Mouse (Mus musculus): ENCODE measurements around the gene Vps16.

The Vps16 gene

DNA sequence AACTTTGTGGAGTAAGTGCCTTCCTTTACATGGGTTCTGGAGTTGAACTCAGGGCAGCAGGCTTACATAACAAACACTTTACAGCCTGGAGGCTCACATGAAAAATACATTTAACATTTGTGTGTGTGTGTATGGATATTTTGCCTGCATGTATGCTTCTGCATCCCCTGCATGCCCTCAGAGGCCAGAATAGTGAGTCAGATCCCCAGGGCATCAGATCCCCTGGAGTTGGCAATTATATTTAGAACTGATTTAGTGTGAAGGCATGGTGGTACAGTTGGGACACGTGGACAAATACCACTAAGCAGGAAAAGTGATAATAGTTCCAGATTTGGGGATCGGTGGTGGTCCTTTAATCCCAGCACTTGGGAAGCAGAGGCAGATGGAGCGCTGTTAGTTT lies 35.4 kb downstream of the Vps16 start:
- 81% methylated on average over 3 of the region's 3 CpGs for WGBS

- 59% methylated on average over 15 of the region's 15 CpGs for WGBS
Measured at GRCm38 (mm10) chr2:130461287-130462071, 37.3 kb downstream of the Vps16 start.

- WGBS, result 92% methylated on average over 1 of the region's 1 CpGs
Measured at GRCm38 (mm10) chr2:130466438-130466837, 42.3 kb downstream of the Vps16 start.

DNA sequence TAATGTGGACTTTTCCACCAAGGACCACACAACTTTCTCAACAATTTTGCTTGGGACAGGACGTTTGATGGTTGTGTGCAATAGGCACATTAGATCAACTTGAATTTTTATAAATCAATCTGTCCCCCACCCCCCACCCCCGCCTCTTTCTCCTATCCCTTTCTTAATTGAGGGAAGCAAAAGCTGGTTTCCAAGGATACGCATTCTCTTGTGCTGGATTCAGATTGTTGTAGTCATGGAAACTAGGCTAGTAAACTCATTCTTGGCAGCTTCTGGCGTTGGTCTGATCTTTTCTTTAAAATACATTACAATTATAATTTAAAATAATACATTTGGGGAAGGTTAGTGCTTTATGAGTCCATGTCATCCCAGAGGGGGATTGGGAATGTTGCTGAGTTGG lies 45.2 kb downstream of the Vps16 start:
- 29% methylated on average over 4 of the region's 4 CpGs for WGBS

DNA sequence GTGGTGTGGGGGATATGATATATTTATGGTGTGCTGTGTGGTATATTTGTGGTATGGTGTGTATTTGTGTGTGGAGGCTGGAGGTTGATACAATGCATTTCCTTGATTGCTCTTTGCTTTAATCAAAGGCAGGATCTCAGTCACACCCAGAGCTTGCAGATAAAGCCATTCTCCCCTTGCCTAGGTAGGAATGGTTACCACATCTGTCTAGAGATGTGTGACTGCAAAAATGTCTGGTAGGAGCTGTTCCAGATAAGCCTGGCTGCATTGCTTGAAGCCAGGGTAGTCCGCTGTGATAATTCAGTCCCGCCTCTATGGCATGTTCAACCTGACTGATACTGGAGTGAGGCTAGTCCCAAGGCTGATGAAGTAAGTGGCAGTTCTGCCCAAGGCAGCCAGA lies 45.8 kb downstream of the Vps16 start:
- WGBS, result 48% methylated on average over 2 of the region's 2 CpGs

DNA sequence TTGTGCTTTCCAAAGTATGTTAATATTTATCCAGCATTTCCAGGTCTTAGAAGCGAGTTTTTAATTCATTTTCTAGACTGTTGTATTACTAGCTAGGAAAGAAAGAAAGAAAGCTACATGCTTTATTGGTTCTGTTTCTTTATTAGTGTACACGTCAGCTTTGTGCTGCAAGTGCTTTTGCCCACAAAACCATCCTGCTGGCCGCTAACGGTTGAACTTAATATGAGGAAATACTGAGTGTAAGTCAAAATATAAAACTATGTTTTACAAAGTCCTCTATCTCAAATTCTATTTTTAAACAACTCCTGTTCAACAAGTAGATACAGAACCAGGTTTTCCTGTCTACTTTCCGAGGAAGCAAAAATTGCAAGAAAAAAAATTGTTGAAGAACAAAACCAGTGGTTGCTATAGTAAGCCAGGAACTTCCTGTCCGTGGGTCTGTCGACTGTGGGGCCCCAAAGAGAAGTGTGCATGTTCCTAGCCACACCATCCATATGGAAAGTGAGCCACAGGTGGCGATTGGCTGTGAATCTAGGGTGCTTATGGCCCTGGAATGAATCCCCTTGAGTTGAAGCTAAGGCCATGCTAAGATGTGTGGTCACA lies 48.9 kb downstream of the Vps16 start:
- 39% methylated on average over 8 of the region's 8 CpGs for WGBS

DNA sequence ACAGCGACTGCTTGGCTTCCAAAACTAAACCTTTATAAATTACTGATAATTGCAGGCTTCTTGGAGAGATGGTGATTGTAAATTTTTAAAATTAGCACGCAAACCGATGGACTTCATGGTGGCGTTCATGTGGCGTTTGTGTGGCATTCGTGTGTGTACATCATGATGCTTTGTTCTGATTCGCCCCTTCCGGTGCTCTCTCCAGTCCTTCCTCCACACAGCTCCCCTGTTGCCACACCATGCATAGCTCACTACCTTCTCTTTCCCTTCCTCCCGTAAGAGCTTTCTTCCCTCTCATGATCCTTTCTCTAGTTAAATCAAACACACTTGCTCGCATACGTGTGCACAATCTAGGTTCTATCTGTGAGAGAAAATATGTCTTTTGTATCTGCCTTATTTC lies 51.6 kb downstream of the Vps16 start:
- WGBS, result 83% methylated on average over 11 of the region's 11 CpGs

DNA sequence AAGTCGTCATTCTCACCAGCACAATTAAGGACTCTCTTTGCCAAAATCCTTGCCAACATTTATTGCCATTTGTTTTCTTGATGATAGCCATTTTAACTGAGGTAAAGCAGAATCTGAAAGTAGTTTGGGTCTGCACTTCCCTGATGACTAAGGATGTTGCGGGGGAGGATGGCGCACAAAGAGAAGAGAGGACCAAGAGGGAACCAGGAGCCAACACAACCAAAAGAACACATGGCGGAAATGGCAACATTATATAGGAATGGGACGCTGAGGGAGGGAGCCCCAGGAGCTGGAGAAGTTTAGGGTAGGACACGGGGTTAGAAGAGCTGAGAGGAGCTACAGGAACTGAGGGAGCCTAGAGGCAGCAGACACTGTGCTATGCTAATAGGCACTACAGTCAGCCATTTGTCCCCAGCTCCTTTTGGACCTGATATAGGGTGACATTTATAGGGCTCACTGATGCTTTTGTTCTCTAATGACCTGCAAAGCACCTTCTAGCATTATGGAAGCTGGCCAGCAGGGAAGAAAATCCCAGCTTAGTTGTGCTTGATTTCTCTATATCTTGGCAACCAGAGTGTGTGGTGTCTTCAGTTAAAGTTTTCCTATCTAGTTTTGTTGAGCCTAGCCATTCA lies 52.6 kb downstream of the Vps16 start:
- WGBS, result 57% methylated on average over 6 of the region's 6 CpGs

DNA sequence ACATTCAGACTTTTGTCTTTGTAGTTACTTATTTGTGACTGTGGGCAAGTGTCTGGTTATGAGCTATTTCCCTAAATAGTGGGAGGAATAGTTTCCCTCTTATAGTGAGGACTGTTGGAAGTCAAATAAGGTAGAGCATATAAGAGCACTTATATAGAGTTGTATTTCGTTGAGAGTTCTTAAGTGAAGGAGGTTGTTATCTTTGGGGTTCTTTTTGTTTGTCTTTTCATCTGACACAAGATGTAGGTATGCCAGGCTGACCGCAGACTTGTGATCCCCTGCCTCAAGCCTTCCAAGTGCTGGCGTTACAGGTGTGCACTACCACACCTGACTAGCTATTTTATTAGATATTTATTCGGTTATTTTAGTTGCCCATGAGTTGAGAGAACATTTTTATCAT lies 58.0 kb downstream of the Vps16 start:
- WGBS, result 87% methylated on average over 4 of the region's 4 CpGs

DNA sequence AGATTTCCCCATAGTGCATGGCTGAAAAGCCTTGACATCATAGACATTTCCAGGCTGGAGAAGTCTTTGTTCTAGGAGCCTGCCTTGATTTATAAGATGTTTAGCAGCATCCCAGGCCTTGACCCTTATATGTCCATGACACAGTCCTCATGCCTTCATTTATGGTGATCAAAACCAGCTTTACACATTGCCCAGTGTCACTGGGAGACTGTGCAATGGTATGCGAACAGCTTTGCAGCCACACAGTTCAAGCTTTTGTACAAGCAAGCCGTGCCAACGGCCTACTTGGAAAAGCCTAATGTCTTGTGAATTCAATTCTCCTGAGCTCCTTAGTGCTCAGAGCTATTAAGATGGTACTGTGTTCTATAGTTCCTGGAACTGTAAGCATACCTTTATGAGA lies 58.6 kb downstream of the Vps16 start:
- 55% methylated on average over 3 of the region's 3 CpGs for WGBS

- WGBS, result 81% methylated on average over 1 of the region's 1 CpGs
Measured at GRCm38 (mm10) chr2:130484206-130484605, 60.1 kb downstream of the Vps16 start.

GRCm38 (mm10) chr2:130488002-130488401 lies 63.9 kb downstream of the Vps16 start:
- 75% methylated on average over 2 of the region's 2 CpGs for WGBS

GRCm38 (mm10) chr2:130488600-130488999 lies 64.5 kb downstream of the Vps16 start:
- WGBS, result 60% methylated on average over 4 of the region's 4 CpGs

- WGBS, result 35% methylated on average over 4 of the region's 4 CpGs
Measured at GRCm38 (mm10) chr2:130491162-130491561, 67.0 kb downstream of the Vps16 start.

DNA sequence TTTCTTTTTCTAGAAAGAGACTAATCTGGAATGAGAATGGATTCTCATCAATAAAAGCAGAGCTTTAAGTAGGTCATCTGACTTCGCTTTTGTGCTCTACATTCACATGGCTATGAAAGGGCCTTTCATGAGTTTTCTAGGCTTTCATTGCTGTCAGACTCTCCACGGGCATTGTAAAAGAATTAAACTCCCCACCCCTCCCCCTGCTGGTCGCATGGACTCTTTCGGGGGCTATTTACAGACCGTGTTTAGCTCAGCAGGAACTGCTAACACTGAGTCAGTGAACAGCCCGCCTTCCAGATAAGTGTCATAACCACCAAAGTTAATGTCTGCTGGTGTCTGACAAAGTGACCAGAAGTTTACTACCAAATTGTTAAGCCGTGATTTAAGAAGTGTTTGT lies 67.4 kb downstream of the Vps16 start:
- 19% methylated on average over 7 of the region's 7 CpGs for WGBS

All from cerebral cortex, adult 2 months (tissue).